ENCODE assay signal across 14 mouse cellular contexts in genomic region chr19:29644747-29645146, GRCm38 (mm10). TPM values are rescaled to one million over a fixed set of nuclear protein-coding genes. Genes with fewer than 3 reads are reported as not detected.
DNase-seq lines count a peak whose midpoint lies in the region; TF ChIP-seq lines count a peak whose summit lies in the region.
"Had no signal": no experiment of that assay in that cellular context is flagged by ENCODE, and none has a peak within 500 bp of the region (broad histone marks: within the 10 kb centered on the region; RNA-seq: fewer than 3 reads in every experiment).

No protein-coding gene starts in this region.

- H3K4me3 ChIP-seq in heart, adult 2 months = no peak overlapping the region
- no peak overlapping the region for H3K4me3 ChIP-seq in spleen, adult 2 months (ENCODE audit: extremely low read depth, insufficient read depth, insufficient read length)
- H3K4me3 ChIP-seq in small intestine, adult 2 months (ENCODE audit: low read depth, low read length) = no peak overlapping the region
- H3K4me3 ChIP-seq: embryonic facial prominence, embryonic 12.5 days; midbrain, embryonic 15.5 days had no signal

- 97% methylated on average over 6 of the region's 6 CpGs for WGBS in heart, adult 2 months
- WGBS in spleen, adult 2 months = 96% methylated on average over 6 of the region's 6 CpGs
- WGBS in small intestine, adult 2 months = 98% methylated on average over 6 of the region's 6 CpGs

- H3K27me3 ChIP-seq in heart, adult 2 months (ENCODE audit: control insufficient read depth, insufficient read depth, low read length) = no peaks in the 10 kb centered on the region
- H3K27me3 ChIP-seq in spleen, adult 2 months (ENCODE audit: control insufficient read depth, insufficient read depth, low read length) = no peaks in the 10 kb centered on the region
- no peaks in the 10 kb centered on the region for H3K27me3 ChIP-seq in small intestine, adult 2 months (ENCODE audit: control insufficient read depth, insufficient read depth, low read length)
- H3K27me3 ChIP-seq: embryonic facial prominence, embryonic 12.5 days; midbrain, embryonic 15.5 days had no signal

- no peaks in the 10 kb centered on the region for H3K79me2 ChIP-seq in heart, adult 2 months (replicated peaks; ENCODE audit: control insufficient read depth, insufficient read depth, low read length)

- H3K36me3 ChIP-seq in heart, adult 2 months (ENCODE audit: control insufficient read depth, insufficient read depth, low read length) = no peaks in the 10 kb centered on the region
- H3K36me3 ChIP-seq in spleen, adult 2 months (ENCODE audit: control insufficient read depth, insufficient read depth, low read length) = no peaks in the 10 kb centered on the region
- peaks cover 2% of the 10 kb centered on the region; the same call in 1 of the 2 replicates for H3K36me3 ChIP-seq in small intestine, adult 2 months (ENCODE audit: control insufficient read depth, insufficient read depth, low read length)
- H3K36me3 ChIP-seq: midbrain, embryonic 15.5 days had no signal

- TF ChIP-seq POLR2A in heart, adult 2 months (IDR thresholded peaks at IDR 0.05; ENCODE audit: insufficient read depth, low read depth, low read length) = no peak
- no peak for TF ChIP-seq POLR2A in spleen, adult 2 months (IDR thresholded peaks at IDR 0.05; ENCODE audit: low read depth, low read length)
- TF ChIP-seq POLR2A in small intestine, adult 2 months (IDR thresholded peaks at IDR 0.05; ENCODE audit: low read depth, low read length) = no peak

- intact Hi-C loops in heart, adult 2 months (cut with DNase I) = no loop called here
- intact Hi-C loops in heart, postnatal 25 days (cut with DNase I) = no loop called here

- H3K27ac ChIP-seq in heart, adult 2 months = no peak overlapping the region
- H3K27ac ChIP-seq in spleen, adult 2 months (ENCODE audit: insufficient read depth, low read length) = no peak overlapping the region
- H3K27ac ChIP-seq in small intestine, adult 2 months (ENCODE audit: insufficient read depth, low read depth, low read length) = no peak overlapping the region
- H3K27ac ChIP-seq: embryonic facial prominence, embryonic 12.5 days; midbrain, embryonic 15.5 days had no signal

- DNase-seq in heart, adult 2 months = no peak
- DNase-seq in heart, postnatal 25 days (ENCODE audit: low spot score) = no peak
- no peak for DNase-seq in spleen, adult 2 months (ENCODE audit: low read depth in 1 of 2, low spot score in 2 of 2)
- DNase-seq in spleen, postnatal 4 days (ENCODE audit: low spot score in 2 of 2) = no peak
- peak; percentile 39 for DNase-seq in MEL-GATA-1-ER (ENCODE audit: extremely low read depth, low read depth)
- no peak for DNase-seq in right cerebral cortex, postnatal 36 days (ENCODE audit: low spot score in 2 of 2)
- no peak for DNase-seq in yolk sac, embryonic 10.5 days (ENCODE audit: low spot score)
- DNase-seq: lung, adult 2 months had no signal

- TF ChIP-seq EP300 in heart, adult 2 months (IDR thresholded peaks at IDR 0.05; ENCODE audit: insufficient read depth, low read depth, low read length) = no peak

- TF ChIP-seq CTCF in heart, adult 2 months (IDR thresholded peaks at IDR 0.05) = peak; percentile 47
- peak; percentile 6; the same call in 1 of the 2 replicates for TF ChIP-seq CTCF in spleen, adult 2 months (IDR thresholded peaks at IDR 0.05; ENCODE audit: extremely low read depth, insufficient read depth, insufficient read length, insufficient replicate concordance)
- TF ChIP-seq CTCF in small intestine, adult 2 months (IDR thresholded peaks at IDR 0.05; ENCODE audit: extremely low read depth, insufficient read length, insufficient replicate concordance, low read depth, low read length) = peak; percentile 41; the same call in 1 of the 2 replicates

- no peak overlapping the region for H3K9ac ChIP-seq in heart, adult 2 months (ENCODE audit: low read depth, low read length)
- H3K9ac ChIP-seq: embryonic facial prominence, embryonic 12.5 days; midbrain, embryonic 15.5 days had no signal

- H3K4me1 ChIP-seq in heart, adult 2 months (ENCODE audit: control insufficient read depth, insufficient read depth, low read length) = peaks cover 3% of the 10 kb centered on the region
- H3K4me1 ChIP-seq in spleen, adult 2 months (ENCODE audit: control insufficient read depth, insufficient read depth, insufficient read length) = peaks cover 8% of the 10 kb centered on the region; the same call in 1 of the 2 replicates
- peaks cover 11% of the 10 kb centered on the region for H3K4me1 ChIP-seq in small intestine, adult 2 months (ENCODE audit: control insufficient read depth, insufficient read depth, insufficient read length, low read length)

RNA-seq across cellular contexts. Expression of gene Ermp1, which starts 3.5 kb away (rescaled TPM):
- 10 to 100 TPM in 1 of 2 experiments, 1 to 10 TPM in 1; 8.9 to 10.5 TPM for total RNA-seq in heart, adult 2 months (2021)
- polyA plus RNA-seq in heart, adult 2 months (2012; rRNA removed) = 6.5 and 12.0 TPM in 2 replicates
- 1 to 10 TPM; 8.8 to 9.4 TPM for total RNA-seq in heart, postnatal 25 days (2021)
- 10.7 and 11.4 TPM in 2 replicates for polyA plus RNA-seq in spleen, adult 2 months (2012; rRNA removed)
- 8.5 and 9.4 TPM in 2 replicates for polyA plus RNA-seq in small intestine, adult 2 months (2012; rRNA removed)

RNA-seq across cellular contexts. Expression of gene Mlana, which starts 52.9 kb away (rescaled TPM):
- 1 to 10 TPM in 1 of 2 experiments, under 1 TPM in 1; 0.59 to 1.4 TPM for total RNA-seq in heart, adult 2 months (2021)
- 3.9 and 4.2 TPM in 2 replicates for polyA plus RNA-seq in heart, adult 2 months (2012; rRNA removed)
- 1 to 10 TPM in 1 of 2 experiments, under 1 TPM in 1; 0.57 to 1.0 TPM for total RNA-seq in heart, postnatal 25 days (2021)
- 1.0 TPM in 1 of 2 replicates, not detected in the other for polyA plus RNA-seq in spleen, adult 2 months (2012; rRNA removed)
- not detected in 2 replicates for polyA plus RNA-seq in small intestine, adult 2 months (2012; rRNA removed)
- total RNA-seq: hematopoietic stem cell, adult 5-6 weeks had no signal
- polyA plus RNA-seq: forebrain, embryonic 14.5 days; gonadal fat pad, adult 2 months; midbrain, embryonic 15.5 days had no signal
